10 mouse cellular contexts compared by ENCODE assay signal in genomic region chr6:55791852-55792496, GRCm38 (mm10). TPM values are rescaled to one million over a fixed set of nuclear protein-coding genes. Genes with fewer than 3 reads are reported as not detected.
A peak's percentile ranks its signal among the peaks of the same experiment; 100 is the strongest.
DNase-seq lines count a peak whose midpoint lies in the region; ATAC-seq and TF ChIP-seq lines count a peak whose summit lies in the region.
"Had no signal": no experiment of that assay in that cellular context is flagged by ENCODE, and none has a peak within 500 bp of the region (broad histone marks: within the 10 kb centered on the region; RNA-seq: fewer than 3 reads in every experiment).

No protein-coding gene starts in this region.

- 0 out of 2 replicates have a peak, but pooled peaks have one; percentile 50 for ATAC-seq in embryonic facial prominence, embryonic 14.5 days (ENCODE audit: low read depth)
- peak; percentile 67; the same call in 1 of the 2 replicates for ATAC-seq in stomach, postnatal 0 days (ENCODE audit: low FRiP score, low TSS enrichment)

- H3K9me3 ChIP-seq in embryonic facial prominence, embryonic 14.5 days (ENCODE audit: control insufficient read depth, low read length): no peaks in the 10 kb centered on the region
- H3K9me3 ChIP-seq in stomach, postnatal 0 days (ENCODE audit: control insufficient read depth, low read length): no peaks in the 10 kb centered on the region

- no peak overlapping the region for H3K4me2 ChIP-seq in embryonic facial prominence, embryonic 14.5 days (ENCODE audit: low read depth, low read length)
- no peak overlapping the region for H3K4me2 ChIP-seq in stomach, postnatal 0 days (replicated peaks; ENCODE audit: low read depth)

- no peak overlapping the region; the same call in 1 of the 2 replicates for H3K9ac ChIP-seq in embryonic facial prominence, embryonic 14.5 days (ENCODE audit: low read depth, low read length)
- no peak overlapping the region for H3K9ac ChIP-seq in stomach, postnatal 0 days (ENCODE audit: low read length)

- no peaks in the 10 kb centered on the region for H3K36me3 ChIP-seq in embryonic facial prominence, embryonic 14.5 days (ENCODE audit: control insufficient read depth, insufficient read depth, low read length)
- H3K36me3 ChIP-seq in stomach, postnatal 0 days (ENCODE audit: control insufficient read depth, insufficient read depth, low read length): no peaks in the 10 kb centered on the region

- no peak for TF ChIP-seq EP300 in stomach, postnatal 0 days (optimal IDR thresholded peaks at IDR 0.05)

- WGBS in embryonic facial prominence, embryonic 14.5 days: 14% methylated on average over 6 of the region's 6 CpGs
- WGBS in stomach, postnatal 0 days: 23% methylated on average over 6 of the region's 6 CpGs

- no peaks in the 10 kb centered on the region for H3K27me3 ChIP-seq in embryonic facial prominence, embryonic 14.5 days (replicated peaks; ENCODE audit: control insufficient read depth, insufficient read depth, low read length)
- no peaks in the 10 kb centered on the region for H3K27me3 ChIP-seq in stomach, postnatal 0 days (ENCODE audit: control insufficient read depth, insufficient read depth, low read length)

- peak overlapping the region; percentile 19 for H3K27ac ChIP-seq in embryonic facial prominence, embryonic 14.5 days (replicated peaks; ENCODE audit: low read depth, low read length)
- H3K27ac ChIP-seq in stomach, postnatal 0 days (replicated peaks): no peak overlapping the region

- peaks cover 7% of the 10 kb centered on the region for H3K4me1 ChIP-seq in embryonic facial prominence, embryonic 14.5 days (ENCODE audit: control insufficient read depth, insufficient read depth, low read length)
- H3K4me1 ChIP-seq in stomach, postnatal 0 days (replicated peaks; ENCODE audit: control insufficient read depth, insufficient read depth): no peaks in the 10 kb centered on the region

- TF ChIP-seq CTCF in stomach, postnatal 0 days (IDR thresholded peaks at IDR 0.05; ENCODE audit: low read depth): peak; percentile 35

- H3K4me3 ChIP-seq in embryonic facial prominence, embryonic 14.5 days (ENCODE audit: low read depth, low read length): no peak overlapping the region
- H3K4me3 ChIP-seq in stomach, postnatal 0 days (ENCODE audit: low read depth, low read length): no peak overlapping the region
- H3K4me3 ChIP-seq: erythroblast, embryonic 14.5 days had no signal

- peak; percentile 47 to 58 for DNase-seq in right cerebral cortex, postnatal 10 days (ENCODE audit: low spot score in 2 of 2)
- no peak for DNase-seq in right cerebral cortex, adult 18-20 months
- peak; percentile 41 for DNase-seq in embryonic facial prominence, embryonic 14.5 days (ENCODE audit: low spot score)
- peak; percentile 68 for DNase-seq in mesoderm, embryonic 11.5 days (ENCODE audit: low read depth, low spot score)
- peak; percentile 37 for DNase-seq in stomach, postnatal 0 days (ENCODE audit: low spot score)
- DNase-seq in spleen, postnatal 4 days (ENCODE audit: low spot score in 2 of 2): no peak
- DNase-seq in lung, postnatal 14 days: no peak
- no peak for DNase-seq in kidney, postnatal 4 days
- DNase-seq: lung, postnatal 10 days had no signal

RNA-seq across cellular contexts. Expression of gene Itprid1, which starts 44.7 kb away (rescaled TPM):
- 0.49 and 0.50 TPM in 2 replicates for polyA plus RNA-seq in embryonic facial prominence, embryonic 14.5 days (2014; fragmentation: Nextera tagmentation; extraction: Ambion mirVana)
- polyA plus RNA-seq in stomach, postnatal 0 days (2015; fragmentation: Nextera tagmentation; extraction: Ambion mirVana): 0.24 and 0.31 TPM in 2 replicates
- polyA plus RNA-seq: erythroblast, embryonic 14.5 days had no signal

Comparison
In these comparisons a context has a peak if more than half of its experiments do, and no peak if none do; other contexts are left out.
1. DNase-seq: peak in right cerebral cortex, postnatal 10 days (2 of 2), embryonic facial prominence, embryonic 14.5 days (single experiment), mesoderm, embryonic 11.5 days (single experiment) and stomach, postnatal 0 days (single experiment); none in right cerebral cortex, adult 18-20 months (single experiment), spleen, postnatal 4 days (0 of 2), lung, postnatal 14 days (single experiment) and kidney, postnatal 4 days (0 of 2).